Mouse (Mus musculus): ENCODE results near the gene Ccdc73.
"Not testable (repeated sequence)": the region's sequence is repeated elsewhere in the genome, so short reads cannot be mapped to it uniquely, and the experiment has no call there.

The Ccdc73 gene

DNA sequence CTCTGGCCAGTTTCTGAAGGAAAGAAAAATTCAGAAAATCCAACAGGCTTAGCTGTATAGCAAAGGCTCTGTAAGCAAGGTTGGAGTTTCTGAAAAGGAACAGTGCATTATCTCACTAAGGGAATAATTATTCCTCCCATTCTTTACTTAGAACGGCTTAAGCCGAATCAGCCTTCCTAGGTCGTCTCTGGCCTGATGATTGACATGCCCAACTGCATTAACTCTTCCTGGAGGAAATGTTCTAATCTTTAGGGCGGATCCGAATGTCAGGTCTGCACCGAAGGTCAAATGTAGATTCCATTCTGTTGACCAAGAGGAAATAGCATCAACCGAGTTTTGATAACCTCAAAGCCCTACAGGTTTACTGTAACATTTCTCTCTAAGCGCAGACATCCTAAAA lies 11.2 kb downstream of the Ccdc73 start:
- DNase-seq: no peak

DNA sequence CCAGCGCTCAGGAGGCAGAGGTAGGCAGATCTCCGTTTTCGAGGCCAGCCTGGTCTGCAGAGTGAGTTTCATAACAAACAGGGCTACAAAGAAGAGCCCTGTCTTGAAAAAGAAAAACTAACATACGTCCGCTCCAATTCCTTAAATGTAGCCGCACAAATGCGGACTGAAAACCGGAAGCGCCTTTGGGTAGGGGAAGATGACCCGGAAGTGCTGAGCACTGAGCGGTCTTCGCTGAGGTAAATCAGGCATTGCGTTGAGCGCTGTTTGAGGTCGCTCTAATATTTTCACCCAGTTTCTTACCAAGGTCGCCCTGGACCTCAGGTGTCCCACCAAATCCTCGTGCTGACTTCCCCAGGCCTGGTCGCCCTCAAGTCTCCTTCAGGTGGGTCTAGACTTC lies 18.5 kb downstream of the Ccdc73 start:
- no peak for DNase-seq

DNA sequence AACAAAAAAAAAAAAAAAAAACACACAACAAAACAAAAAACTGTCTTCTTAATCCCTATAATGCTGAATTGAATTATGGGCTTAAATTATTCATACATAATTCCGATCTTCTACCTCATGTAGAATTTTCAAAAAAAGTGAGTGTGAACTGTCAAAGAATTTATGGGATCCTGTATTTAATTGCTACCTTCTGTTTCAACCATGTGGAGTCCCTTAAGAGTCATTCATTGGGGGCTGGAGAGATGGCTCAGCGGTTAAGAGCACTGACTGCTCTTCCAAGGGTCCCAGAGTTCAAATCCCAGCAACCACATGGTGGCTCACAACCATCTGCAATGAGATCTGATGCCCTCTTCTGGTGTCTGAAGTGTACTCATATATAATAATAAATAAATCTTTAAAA lies 19.7 kb downstream of the Ccdc73 start:
- not testable (repeated sequence) for DNase-seq

DNA sequence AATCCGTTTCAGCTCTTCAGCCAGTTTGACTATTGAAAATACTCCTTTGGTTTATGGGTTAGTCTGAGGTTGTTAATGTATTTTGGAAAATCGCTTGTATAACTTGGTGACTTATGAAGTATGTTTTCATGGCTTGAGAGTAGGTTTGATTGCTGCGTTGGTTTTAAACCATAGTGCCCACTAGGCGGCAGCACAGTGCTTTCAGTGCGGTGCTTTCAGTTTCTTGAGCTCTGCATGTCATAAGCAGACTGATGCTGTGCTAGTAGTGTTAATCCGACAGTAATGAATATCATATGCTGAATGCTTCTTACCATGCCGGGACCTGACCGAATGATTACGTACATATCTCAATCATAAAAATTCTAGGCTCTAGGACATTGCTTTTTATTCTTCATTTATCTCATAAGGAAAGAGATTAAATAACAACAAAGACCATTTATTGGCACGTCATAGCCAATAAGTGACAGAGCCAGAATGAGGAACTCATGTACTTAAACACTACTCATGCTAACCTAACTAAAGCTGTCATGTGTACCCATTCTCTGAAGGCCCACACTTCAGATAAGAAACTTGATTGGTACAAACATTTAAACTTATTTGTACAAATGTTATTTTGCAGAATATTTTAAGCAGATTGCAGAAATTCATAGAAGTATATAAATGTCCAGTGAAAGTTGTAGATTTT lies 20.4 kb downstream of the Ccdc73 start:
- DNase-seq: peak; percentile 67

DNA sequence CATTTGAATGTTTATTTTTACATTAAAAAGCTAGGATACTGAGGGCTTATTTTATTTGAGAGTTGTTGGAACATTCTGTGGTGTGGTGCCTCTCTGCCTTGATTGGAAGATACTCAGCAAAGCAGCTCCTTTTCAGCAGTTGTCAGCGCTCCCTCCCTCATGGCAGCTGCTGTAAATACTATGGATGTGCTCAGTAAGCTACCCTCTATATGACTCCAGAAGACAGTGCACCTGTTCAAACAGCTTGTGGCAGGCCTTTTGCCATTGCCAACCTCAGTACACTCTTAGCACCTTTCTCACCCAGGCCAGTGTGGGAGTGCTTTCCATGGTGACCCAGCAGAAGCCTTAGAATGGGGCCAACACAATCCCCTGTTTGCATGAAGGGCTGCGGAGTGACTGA lies 32.4 kb downstream of the Ccdc73 start:
- no peak for DNase-seq

DNA sequence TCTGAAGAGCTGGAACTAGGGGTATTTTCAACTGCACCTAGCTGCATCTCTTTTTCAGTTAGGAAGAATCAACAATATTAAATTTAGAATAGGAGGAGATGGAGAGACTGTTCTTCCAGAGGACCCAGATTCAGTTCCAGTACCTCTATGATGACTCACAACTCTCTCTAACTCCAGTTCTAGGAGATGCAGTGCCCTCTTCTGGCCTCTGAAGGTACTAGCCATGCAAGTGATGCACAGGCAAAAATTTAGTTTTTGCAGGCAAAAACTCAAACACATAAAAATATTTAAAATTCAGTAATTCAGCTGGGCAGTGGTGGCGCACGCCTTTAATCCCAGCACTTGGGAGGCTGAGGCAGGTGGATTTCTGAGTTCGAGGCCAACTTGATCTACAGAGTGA lies 48.1 kb downstream of the Ccdc73 start:
- DNase-seq: no peak

DNA sequence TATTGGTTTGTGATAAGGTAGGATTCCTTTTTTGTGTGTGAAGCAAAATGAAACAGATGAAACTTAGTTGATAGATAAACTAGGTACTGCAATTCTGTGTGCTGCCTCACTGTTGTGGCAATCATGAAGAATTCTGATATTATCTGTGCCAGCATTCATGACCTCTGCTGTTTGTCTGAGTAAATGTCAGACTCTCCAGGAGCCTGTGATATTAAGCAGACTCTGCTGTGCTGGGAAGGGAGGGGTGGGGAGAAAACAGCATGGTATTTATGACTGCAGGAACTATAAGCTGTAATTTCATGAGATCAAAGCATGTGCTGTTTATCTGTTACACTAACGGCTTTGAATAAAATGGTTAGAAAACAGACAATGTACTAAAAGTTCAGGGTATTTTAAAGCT lies 96.9 kb downstream of the Ccdc73 start:
- DNase-seq: no peak

DNA sequence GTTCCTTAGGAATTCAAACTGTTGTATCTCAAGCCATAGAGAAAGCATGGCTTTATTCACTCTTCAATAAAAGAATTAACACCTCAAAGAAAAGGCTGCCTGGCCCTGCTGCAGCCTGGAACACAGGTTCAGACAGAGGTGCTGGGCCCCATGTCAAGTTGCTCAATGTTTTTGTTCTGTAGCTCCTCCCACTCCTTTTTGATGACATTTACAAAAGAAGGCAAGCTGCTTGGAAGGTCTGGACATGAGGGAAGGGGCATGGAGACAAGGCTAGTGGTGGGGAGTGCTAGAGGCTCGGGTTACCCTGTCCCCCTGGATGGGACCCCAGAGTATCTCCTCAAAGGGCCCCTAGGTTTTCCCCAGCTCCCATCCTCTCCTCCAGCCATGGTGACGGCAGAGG lies 114.1 kb downstream of the Ccdc73 start:
- DNase-seq: no peak

DNA sequence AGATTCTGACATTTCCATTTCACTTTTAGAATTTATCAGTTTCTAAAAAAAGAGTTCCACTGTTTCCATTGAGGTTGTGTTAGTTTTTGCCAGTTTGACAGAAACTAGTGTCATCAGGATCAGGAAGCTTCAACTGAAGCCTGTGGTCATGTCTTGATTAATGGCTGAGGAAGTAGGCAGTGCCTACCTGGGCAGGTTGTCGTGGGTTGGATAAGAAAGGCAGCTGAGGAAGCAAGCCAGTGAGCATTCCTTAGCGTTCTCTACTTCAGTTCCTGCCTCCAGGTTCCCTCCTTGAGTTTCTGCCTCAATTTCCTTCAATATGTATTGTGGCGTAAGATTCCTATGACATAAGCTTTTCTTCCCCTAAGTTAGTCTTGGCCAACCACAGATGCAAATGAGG lies 118.2 kb downstream of the Ccdc73 start:
- no peak for DNase-seq

DNA sequence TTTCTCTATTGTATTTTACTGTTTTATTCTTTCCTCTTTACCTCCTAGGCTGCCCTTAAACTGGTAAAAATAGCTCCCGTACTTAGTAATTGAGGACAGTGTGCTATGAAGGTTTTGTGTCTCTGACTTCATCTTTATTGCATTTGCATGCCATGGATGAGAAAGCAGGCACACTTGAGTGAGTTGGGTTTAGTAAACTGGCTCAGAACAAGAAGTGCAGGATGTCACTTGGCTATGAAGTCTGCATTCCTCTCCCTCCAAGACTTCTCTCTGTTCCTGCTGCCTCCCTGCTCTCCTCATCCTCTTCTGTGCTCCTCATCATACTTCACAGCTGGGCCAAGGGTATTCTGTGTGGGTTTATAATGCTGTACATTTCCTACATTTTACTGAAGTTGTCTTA lies 121.4 kb downstream of the Ccdc73 start:
- no peak for DNase-seq

DNA sequence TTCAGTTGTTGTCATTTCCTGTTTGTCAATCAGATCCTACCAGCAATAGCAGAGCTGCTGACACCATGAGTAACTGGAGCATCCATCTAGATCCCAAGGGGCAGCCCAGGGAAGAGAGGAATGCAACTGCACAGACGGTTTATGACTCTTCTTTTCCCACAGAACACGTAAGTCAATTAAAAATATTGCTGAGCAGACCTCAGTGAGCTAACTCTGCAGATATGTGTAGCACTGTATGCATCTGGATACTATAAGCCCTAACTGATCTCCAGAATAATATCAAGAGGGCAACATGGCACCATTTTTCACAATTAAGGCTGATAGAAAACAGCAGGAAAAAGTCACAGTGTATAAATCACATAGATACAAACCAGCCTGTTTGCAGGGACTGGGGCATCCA lies 126.8 kb downstream of the Ccdc73 start:
- no peak for DNase-seq

DNA sequence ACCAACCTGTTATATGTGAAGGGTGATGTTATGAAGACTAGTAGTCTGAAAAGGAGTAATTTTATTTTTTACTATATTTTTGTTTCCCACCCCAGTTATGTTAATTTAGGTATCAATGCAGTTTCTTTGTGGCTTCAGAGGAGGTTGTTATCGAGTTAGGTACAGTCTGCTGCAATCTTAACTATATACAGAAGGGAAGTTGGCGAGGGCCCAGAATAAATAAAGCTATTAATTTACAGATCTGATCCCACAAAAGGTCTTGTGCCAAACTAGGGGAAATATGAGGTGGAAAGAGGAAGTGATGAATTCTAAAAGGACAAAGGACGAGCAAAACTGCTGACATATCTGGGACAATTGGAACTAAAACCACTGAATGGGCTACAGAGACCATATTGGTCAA lies 128.6 kb downstream of the Ccdc73 start:
- DNase-seq: no peak

DNA sequence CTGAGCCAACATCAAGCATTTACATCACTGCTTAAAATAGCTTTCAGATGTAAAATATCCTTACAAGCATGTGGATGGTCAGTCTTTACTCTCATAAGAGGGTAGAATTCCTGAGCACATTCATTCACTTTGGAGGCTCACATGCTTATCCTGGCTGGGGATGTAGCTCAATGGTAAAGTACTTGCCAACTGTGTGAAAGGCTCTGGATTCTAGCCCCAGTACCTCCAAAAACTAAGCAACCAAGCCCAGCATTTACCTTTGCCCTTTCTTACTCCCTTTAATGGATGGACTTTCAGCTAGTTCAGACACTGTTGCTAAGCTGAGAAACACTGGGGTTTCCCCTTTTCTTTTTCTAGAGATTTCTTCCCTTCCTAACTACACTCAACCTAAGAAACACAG lies 139.6 kb downstream of the Ccdc73 start:
- peak; percentile 14 for DNase-seq

DNA sequence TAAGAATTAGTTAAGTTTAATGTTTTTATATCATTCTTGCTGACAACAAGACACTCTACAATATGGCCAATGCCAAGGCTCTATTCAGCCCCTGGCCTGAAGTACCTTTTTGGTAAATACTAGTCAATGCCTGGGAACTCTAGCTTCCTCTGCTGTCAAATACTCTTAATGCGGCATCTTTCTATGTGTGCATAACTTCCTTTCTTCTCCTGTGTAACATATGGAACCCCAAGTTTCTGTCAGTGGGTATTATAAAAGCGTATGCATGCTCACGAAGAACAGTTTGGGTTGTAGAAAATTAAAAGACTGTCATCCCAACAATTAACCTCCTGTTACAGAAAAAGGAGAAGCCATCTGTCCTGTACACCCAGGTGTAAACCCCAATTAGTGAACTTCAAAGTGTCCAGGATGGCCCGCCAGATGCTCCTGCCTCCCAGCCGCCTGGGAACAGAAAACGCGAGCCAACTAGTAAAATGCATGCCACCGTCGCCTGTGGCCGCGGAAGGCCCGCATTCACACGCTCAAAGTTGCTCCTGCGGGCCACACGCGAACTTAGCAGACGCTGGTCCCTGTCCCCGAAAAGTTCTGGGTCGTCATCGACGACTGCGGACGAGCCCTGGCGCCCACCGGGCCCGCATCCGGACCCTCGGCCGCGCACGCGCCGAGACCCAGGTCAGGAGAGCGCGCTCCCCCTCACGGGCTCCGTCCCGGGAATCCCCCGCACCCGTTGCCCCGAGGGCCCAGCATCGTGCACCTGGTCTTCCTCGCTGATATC lies 148.8 kb downstream of the Ccdc73 start:
- no peak for DNase-seq

DNA sequence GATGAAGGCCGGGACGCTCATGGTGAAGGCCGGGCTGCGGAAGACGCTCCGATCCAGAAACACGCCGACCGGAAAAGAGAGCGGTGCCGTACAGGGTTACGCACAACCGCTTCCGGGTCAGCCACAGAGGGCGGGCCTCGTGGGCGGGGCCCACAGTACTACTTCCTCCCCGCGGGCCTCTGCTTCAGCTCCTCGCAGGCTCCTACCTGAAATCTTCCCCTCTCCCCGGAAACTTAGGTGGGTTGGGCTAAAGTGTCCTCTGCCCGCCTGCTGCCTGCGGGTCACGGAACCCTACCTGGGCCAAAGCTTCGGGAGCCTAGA lies 149.3 kb downstream of the Ccdc73 start, which contains the start of gene Eif3m:
TSS of gene Eif3m (minus strand) at position 114 of the 321 bp plus-strand sequence.
- peak; percentile 93 for DNase-seq

DNA sequence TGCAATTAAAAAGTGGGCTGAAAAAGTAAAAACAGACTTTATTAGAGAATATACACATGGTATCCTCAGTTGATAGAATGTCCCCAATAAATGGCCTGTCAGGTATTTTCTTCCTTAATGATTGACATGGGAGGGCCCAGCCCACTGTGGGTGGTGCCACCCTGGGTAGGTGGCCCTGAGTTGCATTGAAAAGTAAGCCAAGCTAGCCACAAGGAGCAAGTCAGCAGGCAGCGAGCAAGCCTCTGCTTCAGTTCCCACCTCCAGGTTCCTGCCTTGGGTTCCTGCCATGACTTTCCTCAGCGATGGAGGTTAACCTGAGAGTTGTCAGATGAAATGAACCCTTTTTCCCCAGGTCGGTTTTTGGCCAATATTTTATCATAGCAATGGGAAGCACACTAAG lies 150.2 kb downstream of the Ccdc73 start:
- DNase-seq: peak; percentile 22

DNA sequence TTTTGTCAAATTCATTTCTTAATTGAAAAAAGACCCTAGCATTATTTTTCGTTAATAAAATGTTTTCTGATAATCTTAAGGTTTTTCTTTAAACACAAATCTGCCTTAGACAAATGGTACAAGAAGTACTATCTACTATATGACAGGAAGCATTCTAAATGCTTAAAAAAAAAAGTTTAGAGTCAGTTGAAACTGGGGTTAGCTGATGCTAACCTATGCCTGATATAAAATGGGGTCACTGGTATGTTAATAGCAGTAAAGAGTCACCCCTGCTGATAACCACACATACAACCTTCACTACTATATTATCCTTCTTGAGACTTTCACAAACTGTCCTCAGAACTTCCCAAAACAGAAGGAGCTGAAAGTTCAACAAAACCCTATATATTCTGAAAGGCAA lies 151.9 kb downstream of the Ccdc73 start:
- DNase-seq: no peak

DNA sequence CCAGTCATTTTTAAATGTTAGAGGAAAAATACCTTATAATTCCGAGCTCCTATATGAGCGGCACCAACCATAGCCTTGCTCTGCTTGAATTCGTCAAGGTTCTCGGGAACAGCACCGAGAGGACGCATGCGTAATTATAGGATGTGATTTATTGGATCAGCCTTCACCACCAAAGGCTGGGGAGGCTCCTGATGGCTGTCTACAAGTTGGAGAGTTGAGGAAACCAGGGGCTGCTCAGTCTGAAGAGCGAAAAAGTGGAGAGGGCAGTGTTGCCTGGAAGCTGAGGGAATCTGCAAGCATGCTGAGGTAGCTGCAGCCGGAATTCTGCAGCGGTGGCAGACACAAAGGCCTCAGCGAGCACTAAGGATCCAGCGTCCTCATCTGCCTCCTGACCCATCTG lies 153.7 kb downstream of the Ccdc73 start:
- DNase-seq: no peak

DNA sequence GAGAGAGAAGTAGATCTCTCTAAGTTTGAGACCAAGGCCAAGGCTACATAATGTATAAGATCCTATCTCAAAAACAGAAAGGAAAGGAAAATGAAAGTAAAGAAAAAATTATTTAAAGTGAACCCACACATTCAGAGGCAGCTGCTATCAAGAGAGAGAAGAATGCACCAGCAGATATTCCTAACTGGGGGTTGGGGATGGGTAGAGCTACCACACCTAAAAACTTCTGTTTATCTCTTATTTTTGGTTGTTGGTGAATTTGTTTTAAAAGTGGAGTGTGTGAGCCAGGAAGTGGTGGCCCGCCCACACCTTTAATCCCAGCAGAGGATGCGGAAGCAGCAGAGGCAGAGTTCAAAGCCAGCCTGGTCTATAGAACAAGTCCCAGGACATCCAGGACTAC lies 154.2 kb downstream of the Ccdc73 start:
- DNase-seq: no peak

DNA sequence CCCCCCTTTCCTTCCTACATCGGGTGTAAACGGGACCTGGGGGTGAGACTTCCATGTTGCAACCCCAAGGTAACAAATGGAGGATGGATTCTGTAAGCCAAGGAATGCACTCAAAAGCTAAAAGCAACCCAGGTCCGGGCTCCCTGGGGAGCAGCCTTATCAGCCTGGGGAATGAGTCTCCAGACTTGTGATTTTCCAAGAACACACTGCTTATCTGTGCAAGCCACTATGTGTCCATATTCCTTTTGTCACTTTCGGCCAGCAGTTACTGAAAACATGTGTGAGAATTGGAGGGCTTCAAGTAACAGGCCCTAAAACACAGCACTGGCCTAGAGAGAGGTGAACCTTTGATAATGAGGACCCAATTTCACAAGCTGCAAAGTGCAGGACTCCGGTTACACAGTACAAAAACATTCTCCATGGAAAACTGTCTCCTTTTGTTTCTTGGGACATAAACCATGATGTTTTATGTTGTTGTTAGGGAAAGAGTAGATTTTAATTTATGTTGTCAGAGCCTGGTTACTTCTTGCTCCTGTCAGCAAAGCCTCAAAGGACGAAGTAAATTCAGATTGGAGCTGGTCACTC lies 155.5 kb downstream of the Ccdc73 start:
- DNase-seq: no peak

DNA sequence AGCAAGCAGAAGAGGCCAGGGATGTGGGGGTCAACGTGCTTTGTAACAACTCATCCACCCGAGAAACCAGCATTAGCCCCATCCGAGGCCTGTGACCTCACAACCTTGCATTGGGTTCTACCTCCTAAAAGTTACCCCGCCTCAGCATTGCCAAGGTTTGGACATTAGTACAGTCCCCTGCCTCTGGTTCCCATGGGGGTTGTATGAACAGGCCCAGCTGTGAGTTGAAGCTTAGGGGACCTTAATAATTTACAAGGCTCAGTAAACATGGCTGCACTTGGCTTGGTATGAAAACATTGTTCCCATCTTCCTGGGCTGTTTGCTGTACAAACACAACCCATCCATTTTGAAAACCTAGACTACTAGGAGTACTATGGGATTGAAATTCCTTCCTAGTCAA lies 156.2 kb downstream of the Ccdc73 start:
- DNase-seq: no peak

DNA sequence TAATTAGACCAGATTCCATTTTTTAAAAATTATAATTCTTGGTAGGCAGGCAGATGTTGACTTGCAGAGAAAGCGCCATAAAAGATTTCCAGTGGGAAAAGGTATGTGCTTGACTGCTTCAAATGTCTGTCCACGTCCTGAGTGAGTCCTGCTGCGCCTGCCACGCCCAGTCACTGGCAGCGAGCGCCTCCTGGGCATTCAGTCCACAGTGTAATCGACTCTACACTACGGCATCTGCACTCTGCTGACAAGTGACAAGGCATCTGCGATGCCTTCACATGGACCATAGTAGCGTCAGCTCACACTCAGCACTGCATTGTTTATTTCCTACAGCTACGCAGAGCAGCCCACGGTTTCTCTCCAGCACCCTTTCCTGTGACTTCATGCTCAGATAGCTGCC lies 158.0 kb downstream of the Ccdc73 start:
- not testable (repeated sequence) for DNase-seq

DNA sequence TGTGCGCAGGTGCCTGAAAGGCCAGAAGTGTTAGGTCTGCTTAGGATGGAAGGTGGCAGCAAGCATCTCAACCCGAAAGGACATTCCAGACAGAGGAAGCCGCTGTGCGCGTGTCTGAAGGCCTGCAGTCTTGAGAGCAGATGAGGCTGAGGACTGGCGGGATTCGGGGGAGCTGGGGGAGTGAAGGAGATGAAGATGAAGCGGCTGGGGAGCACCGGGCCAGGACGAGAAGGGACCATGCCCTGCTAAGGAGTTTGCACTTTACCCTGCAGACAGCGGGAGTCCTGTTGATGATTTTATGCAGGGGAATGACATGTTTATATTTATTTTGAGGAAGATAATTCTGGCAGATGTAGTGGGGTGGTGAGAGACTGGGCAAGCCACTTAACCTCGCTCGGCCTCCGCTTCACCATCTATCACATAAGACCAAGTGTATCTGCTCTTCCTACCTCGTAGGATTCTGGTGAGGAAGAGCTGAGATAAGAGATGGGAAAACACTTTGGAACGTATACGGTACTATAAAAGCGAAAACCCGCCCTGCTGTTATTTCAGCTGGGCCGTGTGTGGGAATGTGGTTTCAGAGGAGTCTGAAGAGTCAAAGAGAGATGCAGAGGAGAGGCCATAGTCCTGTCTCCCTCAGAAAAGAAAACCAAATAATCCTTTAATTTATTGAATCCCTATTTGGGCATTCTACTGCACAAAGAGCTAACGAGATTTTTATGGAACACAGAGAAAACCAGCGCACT lies 159.5 kb downstream of the Ccdc73 start:
- no peak for DNase-seq

DNA sequence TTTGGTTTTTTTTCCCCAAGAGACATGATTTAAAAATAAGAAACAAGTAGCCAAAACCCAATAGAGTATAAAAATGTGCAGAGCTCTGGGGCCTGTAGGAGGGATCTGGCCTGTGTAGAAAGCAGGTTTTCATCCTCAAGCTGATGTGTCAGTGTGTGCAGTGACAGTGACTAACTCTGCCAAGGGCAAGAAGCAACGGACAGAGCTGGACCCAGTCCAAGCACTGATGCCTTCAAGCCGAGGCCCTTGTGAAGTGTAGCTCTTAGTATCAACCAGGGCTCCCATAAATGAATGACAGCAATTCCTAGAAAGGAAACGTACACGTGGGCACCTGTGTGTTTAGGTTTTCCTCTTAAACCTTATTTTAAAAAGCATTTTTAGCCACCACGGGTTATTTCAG lies 161.2 kb downstream of the Ccdc73 start:
- no peak for DNase-seq

Measured in kidney, adult 11 months (tissue).